Mouse (Mus musculus) olfactory bulb, adult 2 months (tissue): ENCODE data around the gene Gspt1.

ENCODE experiments used
- CTCF ChIP-seq: fragments of 200-500 bp; IDR thresholded peaks from 2 replicates; pipeline ENCODE4 v1.5.1; 2012; ENCODE audit warnings: low read depth, mild to moderate bottlenecking, low read length, moderate library complexity; ENCODE audit not compliant: insufficient read depth
- POLR2A ChIP-seq: fragments of 200-500 bp; IDR thresholded peaks from 2 replicates; pipeline ENCODE4 v1.6.1; 2012; ENCODE audit warnings: mild to moderate bottlenecking, low read depth, low read length, moderate library complexity; ENCODE audit not compliant: insufficient read depth

GRCm38 (mm10) chr16:11254723-11255164 lies 619 bp upstream of the Gspt1 start:
- TF ChIP-seq POLR2A (no peak), CTCF (no peak)
